Mouse (Mus musculus): ENCODE measurements around the gene Fosl1.

Gene Fosl1

DNA sequence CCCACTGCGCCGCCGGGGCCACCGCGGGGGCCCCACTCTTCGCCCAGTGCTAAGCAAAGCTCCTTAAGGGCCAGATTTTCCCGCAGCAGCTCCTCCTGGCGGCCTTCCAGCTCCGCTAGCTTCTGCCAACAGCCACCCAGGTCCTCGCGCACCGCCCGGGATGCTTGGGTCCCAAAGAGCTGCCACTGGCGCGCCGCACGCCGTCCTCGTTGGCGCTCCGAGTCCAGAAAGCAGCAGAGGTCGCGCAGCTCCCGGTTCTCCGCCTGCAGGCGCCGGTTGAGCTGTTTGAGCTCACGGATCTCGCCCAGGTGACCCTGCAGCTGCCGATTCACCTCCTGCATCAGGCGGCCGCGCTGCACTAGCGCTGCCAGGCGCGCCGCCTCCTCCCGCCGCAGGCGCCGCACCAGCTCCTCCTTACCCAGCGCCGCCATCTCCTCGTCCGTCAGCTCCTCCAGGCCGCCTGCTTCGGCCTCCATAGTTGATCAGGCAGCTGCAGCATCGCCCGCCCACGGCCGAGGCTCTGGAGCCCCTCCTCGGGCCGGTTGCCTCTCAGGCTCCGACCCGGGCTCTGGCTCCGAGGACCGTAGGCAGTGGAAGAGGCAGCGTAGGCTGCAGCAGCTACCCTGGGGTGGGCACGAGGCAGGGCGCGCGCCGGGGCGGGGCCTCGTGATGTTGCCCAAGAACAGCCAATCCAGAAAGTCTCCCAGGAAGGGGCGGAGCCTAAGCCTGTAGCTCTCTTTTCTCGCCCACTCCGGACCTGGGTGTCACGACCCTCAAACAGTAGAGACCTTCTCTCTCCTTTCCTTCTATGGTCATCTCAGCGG, 9.8 kb downstream of the Fosl1 start:
- peak; percentile 91 for DNase-seq (ENCODE audit: low read depth)

DNA sequence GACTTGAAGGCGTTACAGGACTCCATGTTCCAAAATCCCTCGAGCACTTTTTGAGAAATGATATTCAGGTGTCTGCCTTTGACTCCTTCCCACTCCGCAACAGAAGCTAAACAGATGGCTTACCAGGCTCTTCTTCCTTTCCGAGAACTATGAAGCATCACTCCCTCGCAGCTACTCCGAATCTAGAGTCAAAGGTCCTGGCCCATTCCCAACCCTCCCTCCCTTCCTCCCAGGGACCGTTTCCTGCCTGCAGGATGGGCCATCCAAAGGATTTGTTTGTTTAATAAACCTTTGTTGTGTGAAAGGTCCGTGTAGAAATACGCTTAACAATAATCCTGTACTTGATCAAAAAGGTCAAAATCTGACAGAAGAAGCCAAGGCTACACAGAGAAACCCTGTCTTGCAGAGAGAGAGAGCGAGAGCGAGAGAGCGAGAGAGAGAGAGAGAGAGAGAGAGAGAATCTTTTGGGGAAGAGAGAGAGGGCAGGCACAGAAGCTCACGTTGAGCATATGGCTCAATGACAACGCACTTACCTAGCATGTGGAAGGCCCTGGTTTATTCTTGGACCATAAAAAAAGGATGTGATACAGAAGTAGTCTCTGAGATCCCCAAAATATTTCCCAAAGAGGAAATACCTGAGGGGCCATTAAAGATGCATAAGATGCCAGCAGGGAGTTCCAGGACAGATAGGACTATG, 10.5 kb downstream of the Fosl1 start, which contains the start of gene Ccdc85b:
Gene Ccdc85b (minus strand): TSS at position 149 of the 697 bp plus-strand sequence.
- DNase-seq (ENCODE audit: low read depth) = no peak

DNA sequence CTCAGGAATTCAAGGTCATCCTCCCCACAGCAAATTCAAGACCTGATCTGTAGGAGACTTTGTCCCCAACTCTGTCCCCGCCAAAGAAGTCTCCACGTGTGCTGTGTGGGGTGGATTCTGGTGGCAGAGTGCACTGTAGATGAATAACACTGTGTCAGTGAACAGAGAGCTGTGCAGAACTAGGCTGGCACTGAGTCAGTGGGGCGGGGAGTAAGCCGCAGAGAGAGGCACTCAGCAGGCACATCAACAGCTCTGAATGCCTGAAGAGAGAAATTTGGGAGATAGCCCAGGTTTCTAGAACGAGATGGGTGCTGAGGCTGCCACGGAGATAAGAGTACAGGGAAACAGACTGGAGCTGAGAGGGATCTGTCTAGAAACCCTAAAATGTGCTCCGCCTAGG, 11.7 kb downstream of the Fosl1 start:
- DNase-seq (ENCODE audit: low read depth) = no peak

DNA sequence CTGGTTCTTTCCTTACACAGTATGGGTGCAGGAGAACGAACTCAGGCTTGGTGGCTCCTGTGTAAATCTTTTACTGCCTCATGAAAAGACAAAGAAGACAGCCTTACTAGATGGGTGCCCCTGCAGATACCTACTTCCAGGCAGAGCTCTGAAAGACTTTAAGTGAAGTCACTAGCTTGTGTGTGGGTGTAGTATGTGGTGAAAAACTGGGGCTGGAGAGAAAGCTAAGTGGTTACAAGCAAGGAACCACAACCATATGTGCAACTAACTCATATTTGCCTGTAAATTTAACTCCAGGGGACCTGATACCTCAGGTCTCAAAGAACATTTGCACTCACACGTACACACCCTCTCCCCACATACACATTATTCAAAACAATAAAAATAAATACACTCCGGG, 12.5 kb downstream of the Fosl1 start:
- no peak for DNase-seq (ENCODE audit: low read depth)

DNA sequence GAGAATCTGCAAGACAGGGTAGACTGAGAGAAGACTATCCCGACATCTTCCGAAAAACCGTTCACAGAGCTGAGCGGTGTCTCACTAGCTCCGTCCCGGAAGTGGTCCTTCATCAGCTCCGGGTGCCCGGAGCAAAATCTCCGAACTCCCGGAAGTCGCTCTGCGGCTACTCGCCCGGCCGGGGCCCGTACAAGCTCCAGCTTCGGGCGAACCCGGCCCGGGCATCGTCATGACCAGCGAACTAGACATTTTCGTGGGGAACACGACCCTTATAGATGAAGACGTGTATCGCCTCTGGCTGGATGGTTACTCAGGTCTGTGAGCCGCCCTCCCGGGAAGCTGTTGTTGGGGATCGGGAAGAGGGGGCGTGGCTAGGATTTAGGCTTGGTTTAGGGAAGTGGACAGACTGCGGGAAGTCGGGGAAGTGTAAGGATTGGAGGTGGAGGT, 13.1 kb downstream of the Fosl1 start, which contains the start of gene Fibp:
Gene Fibp (plus strand): TSS at position 151 of the 447 bp plus-strand sequence.
- DNase-seq (ENCODE audit: low read depth) = peak; percentile 94

DNA sequence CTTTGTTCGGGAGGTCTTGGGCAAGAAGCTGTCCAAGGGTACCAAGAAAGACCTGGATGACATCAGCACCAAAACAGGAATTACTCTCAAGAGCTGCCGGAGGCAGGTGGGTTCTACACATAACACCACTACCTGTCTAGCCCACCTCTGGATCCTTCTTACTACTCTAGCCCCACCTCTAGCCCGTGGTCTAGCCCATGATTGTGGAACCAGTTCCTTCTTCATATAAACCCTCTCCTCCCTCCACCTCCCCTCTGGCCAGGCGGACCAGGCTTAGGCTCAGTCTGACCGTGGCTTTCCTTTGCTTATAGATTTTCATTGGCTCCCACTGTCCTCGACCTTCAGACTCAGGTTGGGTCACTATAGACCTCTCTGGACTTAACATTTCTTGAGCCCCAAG, 14.1 kb downstream of the Fosl1 start:
- DNase-seq (ENCODE audit: low read depth) = no peak

DNA sequence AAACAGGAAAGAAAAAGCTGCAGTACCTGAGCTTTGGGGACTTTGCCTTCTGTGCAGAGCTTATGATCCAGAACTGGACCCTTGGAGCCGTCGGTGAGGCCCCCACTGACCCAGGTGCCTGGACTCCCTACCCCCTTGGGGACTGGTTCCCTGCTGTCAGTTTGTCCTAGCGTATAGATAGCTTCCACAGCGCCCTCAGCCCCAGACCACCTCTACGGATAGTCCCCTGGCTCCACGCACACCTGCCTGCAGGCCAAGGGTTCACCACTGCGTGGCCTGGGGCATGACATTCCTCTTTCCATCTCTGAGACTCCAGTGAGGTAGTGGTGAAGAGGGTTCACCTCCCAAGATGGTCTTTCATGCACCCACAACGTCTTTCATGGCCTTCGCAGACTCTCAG, 15.9 kb downstream of the Fosl1 start:
- DNase-seq (ENCODE audit: low read depth) = no peak

DNA sequence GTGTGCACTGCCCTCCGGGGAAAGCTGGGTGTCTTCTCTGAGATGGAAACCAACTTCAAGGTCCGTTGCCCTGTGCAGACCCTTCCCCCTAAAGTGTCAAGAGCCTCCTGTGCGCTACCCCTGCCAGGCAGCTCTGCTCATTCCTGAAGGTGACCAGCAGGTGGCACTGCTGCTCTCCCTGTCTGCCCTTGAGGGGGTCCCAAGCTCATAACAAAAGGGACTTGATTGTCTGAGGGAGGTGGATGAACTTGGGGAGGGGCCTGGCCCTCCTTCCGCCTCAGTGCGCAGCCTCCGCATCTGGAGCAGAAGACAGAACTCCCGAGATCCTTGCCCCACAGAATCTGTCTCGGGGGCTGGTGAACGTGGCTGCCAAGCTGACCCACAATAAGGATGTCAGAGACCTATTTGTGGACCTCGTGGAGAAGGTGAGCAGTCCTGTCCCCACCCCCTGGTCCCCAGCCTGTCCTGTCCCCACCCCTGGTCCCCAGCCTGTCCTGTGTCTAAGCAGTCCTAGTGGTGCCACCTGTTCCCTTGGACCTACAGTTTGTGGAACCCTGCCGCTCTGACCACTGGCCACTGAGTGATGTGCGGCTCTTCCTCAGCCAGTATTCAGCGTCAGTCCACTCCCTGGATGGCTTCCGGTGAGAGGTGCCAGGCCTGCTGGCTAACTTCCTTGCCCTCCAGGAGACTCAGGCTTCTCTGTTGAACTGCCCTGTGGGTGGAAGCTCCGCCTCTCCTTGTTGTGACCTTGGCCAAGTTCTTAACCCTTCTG, 16.6 kb downstream of the Fosl1 start:
- DNase-seq (ENCODE audit: low read depth) = peak; percentile 46

DNA sequence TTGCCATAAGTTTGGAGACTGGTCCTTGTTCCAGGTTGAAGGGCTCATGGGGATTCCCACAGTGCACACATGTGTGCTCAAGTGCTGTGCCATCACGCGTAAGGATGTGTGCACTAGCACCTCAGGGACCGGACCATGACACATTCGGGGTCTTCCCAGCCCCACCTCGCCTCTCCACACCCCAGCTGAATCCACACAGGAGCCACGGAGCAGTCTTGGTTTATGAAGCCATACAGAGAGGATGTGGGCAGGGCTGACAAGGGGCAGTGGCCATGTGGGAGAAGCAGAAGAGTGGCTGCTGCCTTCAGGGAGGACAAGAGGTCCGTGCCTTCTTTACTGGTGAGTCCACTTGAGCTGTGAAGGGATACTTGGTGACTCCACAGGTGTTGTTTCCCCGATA, 17.7 kb downstream of the Fosl1 start:
- DNase-seq (ENCODE audit: low read depth) = no peak

DNA sequence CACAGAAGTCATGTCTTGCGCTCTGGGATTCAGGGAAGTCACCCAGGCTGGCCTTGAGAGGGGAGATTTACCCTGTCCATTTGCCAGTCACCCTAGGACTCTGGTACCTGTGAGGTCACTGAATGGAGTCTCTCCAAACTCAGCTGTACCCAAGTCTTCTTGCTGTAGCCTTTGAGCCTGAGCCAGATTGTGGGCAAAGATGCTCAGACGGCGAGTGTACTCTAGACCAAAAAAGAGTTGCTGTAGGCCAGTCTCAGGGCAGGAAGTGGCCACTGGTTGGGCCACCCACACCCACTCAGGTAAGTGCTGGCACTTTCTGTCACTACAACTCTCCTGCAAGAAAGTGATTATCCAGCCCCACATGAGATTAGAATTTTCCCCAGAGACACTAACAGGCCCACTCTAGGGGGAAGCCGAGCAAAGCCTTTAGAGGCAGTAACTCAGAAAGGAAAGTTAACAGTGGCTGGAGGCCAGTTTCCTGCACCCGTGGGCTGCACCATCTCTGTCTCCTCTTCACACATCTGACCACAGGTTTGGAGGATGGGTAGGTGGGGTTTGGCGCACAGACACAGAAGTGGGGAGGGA, 19.7 kb downstream of the Fosl1 start:
- no peak for DNase-seq (ENCODE audit: low read depth)

DNA sequence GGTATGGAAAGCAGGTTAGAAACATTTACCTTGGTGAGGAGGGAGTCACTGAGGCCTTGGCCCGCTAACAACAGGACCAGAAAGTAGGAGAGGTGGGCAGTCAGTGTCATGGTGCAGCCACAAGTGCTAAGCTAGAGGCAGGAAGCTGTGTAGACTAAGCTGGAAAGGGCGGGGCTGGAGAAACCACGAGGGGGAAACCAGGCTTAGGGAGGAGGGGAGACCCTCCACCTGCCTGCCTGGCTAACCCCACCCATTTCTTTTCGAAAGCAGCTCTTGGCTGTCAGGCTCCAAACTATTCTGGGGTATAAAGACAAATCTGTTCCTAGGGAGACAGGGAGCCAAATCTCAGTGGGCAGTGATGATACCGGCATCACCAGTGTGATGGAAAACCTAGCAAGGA, 21.0 kb downstream of the Fosl1 start, which contains the start of gene Ctsw:
Gene Ctsw (minus strand): TSS at position 134 of the 400 bp plus-strand sequence.
- DNase-seq (ENCODE audit: low read depth) = peak; percentile 47

DNA sequence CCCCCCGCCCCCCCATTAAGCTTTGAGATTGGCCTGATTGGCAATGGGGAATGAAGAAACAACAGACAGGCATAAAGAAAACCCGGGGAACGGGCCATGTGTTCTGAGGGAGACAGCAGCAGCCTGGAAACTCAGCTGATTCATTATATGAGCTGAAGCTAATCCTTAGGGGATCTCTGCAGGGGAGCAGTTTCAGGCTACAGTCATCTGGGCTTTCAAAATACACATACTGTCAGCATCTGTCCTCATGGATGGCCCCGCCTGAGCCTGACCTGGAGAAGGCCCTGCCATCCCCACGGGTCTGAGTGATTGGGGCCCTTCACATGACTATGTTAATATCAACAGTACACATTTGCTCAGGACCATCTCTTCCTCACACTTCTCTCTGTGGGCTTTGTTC, 24.5 kb downstream of the Fosl1 start:
- DNase-seq (ENCODE audit: low read depth) = no peak

DNA sequence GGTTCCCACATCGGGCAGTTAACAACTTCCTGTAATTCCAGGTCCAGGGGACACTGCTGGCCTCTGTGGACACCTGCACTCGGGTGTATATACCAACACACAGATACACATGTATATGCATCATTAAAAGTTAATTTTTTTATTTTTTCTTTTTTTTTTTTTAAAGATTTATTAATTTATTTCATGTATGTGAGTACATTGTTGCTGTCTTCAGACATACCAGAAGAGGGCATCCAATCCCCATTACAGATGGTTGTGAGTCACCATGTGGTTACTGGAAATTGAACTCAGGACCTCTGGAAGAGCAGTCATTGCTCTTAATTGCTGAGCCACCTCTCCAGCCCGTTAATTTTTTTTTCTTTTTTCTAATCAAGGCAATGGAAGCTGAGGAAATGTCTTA, 25.5 kb downstream of the Fosl1 start:
- peak; percentile 55 for DNase-seq (ENCODE audit: low read depth)

DNA sequence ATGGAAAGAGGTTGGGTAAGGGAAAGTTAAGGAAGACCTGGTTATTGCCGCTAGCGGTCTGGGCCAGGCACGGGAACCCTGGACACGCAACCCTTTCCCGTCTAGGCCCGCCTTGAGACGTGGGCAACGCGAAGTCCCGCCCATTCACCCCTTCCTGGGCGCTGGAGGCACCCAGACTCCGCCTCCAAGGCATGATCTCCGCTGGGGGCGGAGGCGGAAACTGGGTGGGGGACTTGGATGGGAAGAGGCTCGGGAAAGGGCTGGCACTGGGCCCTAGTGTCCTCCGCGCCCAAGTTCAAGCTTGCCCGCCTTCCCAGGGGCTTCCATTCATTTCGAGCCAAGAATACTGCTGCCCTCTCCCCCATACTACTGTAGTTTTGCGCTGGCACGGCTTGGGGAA, 26.4 kb downstream of the Fosl1 start, which contains the start of gene Efemp2:
Gene Efemp2 (plus strand): TSS at position 235 of the 400 bp plus-strand sequence.
- DNase-seq (ENCODE audit: low read depth) = no peak

DNA sequence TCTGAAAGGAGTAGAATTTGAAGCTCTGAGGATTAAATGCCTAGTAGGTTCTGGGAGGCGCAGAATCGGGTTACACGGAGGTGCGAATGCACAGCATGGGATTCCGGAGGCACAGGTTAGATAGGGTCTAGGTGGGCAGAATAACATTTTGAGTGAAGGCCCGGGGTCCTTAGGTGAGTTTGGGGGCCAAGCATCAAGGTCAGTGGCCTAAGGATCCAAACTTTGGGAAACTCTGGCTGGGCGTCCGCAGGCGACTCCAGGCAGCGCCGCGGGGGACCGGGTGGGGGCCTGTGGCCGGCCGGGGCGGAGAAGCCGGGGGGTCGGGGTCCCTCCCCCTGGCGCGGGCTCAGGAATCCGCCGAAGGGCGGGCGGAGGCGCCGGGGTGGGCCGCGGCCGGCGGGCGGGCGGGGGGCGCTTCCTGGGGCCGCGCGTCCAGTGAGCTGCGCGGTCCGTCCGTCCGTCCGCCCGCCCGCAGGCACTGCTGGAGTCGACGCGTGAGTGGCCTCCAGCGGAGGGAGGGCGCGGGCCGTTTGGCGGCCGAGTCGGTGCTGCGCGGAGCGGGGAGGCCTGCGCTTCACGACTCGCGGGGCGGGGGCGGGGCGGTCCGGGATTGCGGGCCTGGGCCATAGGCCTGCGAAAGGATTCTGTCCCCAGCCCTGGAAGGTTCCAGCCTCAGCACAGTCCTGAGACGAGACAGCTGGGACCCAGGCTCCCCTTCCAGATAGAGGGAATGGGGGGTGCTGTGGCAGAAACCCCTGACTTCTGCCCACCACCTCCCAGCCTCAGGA, 27.1 kb downstream of the Fosl1 start:
- DNase-seq (ENCODE audit: low read depth) = no peak

DNA sequence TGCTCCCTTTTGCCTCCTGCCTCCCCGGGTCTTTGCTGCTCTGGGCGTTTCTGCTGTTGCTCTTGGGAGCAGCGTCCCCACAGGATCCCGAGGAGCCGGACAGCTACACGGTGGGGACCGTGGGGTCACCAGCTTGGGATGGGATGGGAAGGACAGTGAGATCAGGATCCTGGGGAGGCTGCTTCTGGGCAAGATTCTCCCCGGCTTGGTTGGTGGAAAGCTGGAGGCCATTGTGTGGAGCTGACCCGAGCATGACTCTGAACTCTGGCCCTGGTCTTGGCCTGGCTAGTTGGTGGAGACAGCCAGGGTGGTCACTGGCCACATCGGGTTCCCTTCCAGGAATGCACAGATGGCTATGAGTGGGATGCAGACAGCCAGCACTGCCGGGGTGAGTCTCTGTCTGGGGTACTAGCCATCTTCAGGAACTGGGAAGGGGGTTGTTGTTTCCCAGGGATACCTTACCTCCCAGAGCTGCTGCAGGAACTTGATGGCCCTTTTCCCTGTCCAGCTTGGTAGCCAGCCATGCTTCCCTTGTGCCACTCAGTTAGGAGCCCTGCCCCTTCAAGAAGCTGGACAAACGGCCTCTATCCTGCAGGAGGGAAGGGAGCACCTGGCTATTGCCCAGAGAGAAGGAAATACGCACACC, 27.8 kb downstream of the Fosl1 start:
- no peak for DNase-seq (ENCODE audit: low read depth)

DNA sequence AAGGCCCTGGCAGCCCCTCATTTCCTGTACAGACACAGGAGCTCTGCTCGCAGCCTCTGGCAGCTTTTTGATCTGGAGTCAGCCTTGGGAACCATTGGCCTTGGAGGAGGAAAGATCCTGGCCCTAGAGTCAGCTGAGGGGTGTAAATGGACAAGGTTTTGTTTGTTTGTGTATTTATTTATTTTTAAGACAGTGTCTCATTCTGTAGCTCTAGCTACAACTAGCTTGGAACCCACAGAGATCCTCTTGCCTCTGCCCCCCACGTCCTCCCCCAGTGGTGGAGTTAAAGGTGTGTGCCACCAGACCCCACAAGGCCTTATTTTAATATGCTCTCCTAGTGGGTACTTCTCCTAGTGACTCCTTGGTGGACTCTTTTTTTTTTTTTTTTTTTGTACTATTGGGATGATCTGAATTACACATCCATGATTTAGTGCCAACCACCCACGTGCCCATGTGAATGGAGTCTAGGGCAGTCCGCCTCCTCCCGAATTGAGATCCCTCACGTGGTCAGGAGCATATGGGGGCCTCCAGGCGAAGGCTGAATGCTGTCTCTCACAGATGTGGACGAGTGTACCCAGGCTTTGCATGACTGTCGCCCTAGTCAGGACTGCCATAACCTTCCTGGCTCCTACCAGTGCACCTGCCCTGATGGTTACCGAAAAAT, 29.8 kb downstream of the Fosl1 start:
- DNase-seq (ENCODE audit: low read depth) = no peak

DNA sequence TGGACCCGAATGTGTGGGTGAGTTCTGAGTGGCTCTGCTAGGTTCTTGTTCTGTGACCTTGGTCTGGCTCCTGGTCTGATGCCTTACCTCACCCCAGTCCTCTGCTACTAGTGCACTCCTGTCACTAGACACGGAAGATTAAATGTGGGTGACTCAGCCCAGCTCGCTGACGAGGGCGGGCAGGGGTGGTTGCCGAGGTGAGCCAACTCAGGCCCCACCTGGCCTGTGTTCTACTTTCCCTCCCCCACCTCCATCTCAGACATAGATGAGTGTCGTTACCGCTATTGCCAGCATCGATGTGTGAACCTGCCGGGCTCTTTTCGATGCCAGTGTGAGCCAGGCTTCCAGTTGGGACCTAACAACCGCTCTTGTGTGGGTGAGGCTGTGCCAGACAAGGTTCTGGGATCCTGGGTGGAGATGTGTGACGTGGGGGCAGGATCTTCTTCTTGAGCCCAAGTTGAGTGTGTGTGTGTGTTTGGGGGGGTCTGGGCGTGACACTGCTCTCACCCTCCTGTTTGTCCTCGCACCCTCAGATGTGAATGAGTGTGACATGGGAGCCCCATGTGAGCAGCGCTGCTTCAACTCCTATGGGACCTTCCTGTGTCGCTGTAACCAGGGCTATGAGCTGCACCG, 30.4 kb downstream of the Fosl1 start:
- DNase-seq (ENCODE audit: low read depth) = no peak

DNA sequence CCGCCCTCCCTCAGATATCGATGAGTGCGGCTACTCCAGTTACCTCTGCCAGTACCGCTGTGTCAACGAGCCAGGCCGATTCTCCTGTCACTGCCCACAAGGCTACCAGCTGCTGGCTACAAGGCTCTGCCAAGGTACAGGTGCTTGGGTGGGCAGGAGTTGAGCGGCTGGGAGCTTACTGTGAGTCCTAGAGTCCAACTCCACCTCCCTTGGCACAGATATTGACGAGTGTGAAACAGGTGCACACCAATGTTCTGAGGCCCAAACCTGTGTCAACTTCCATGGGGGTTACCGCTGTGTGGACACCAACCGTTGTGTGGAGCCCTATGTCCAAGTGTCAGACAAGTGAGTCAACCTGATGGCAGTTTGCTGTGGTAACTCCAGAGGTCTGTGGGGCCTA, 32.7 kb downstream of the Fosl1 start:
- DNase-seq (ENCODE audit: low read depth) = no peak

DNA sequence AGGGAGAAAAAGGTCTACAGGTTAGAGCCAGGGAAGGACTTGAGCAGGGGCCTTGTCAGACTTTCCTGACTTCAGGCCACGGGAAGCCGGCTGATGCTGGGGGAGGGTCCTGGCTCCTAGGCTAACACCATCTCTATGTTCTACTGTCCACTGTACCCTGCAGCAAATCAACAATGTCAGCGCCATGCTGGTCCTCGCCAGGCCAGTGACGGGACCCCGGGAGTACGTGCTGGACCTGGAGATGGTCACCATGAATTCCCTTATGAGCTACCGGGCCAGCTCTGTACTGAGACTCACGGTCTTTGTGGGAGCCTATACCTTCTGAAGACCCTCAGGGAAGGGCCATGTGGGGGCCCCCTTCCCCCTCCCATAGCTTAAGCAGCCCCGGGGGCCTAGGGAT, 34.1 kb downstream of the Fosl1 start:
- no peak for DNase-seq (ENCODE audit: low read depth)

Measured in 416B (cell line).